Mouse (Mus musculus) limb, embryonic 14.5 days (tissue): ENCODE data around the gene Ncdn. TPM values are rescaled to one million over a fixed set of nuclear protein-coding genes. Genes with fewer than 3 reads are reported as not detected.
A peak's percentile ranks its signal among the peaks of the same experiment; 100 is the strongest.

ENCODE experiments used
- ATAC-seq: fragments of 200-750 bp; cut with Nextera tagmentation; 2 replicates; pipeline ENCODE4 v1.8.0; 2017; ENCODE audit warnings: low read depth, moderate number of reproducible peaks, moderate TSS enrichment; ENCODE audit not compliant: low FRiP score
- DNase-seq: peaks from one replicate; pipeline ENCODE4 v3.0.0-alpha.2; 2015; ENCODE audit warnings: low spot score
- H3K27ac ChIP-seq: fragments of 300-500 bp; sonication (generic); replicated peaks from 2 replicates; pipeline ENCODE4 v1.5.1; 2014; ENCODE audit warnings: low read depth, mild to moderate bottlenecking, low read length, moderate library complexity, mixed read lengths
- H3K27me3 ChIP-seq: fragments of 300-500 bp; sonication (generic); 2 replicates; pipeline ENCODE4 v1.6.1; 2014; ENCODE audit warnings: low read length, mixed read lengths; ENCODE audit not compliant: control insufficient read depth, insufficient read depth
- H3K36me3 ChIP-seq: fragments of 300-500 bp; sonication (generic); 2 replicates; pipeline ENCODE4 v1.6.1; 2014; ENCODE audit warnings: mild to moderate bottlenecking, low read length, moderate library complexity, mixed read lengths; ENCODE audit not compliant: control insufficient read depth, insufficient read depth
- H3K4me1 ChIP-seq: fragments of 300-500 bp; sonication (generic); 2 replicates; pipeline ENCODE4 v1.6.1; 2014; ENCODE audit warnings: antibody characterized with exemption, low read length, mixed read lengths; ENCODE audit not compliant: control insufficient read depth, insufficient read depth
- H3K4me2 ChIP-seq: fragments of 300-500 bp; sonication (generic); replicated peaks from 2 replicates; pipeline ENCODE4 v1.6.1; 2014; ENCODE audit warnings: low read depth, mild to moderate bottlenecking, low read length, moderate library complexity; ENCODE audit not compliant: severe bottlenecking
- H3K4me3 ChIP-seq: fragments of 300-500 bp; sonication (generic); replicated peaks from 2 replicates; pipeline ENCODE4 v1.5.1; 2014; ENCODE audit warnings: low read length
- H3K9ac ChIP-seq: fragments of 300-500 bp; sonication (generic); 2 replicates; pipeline ENCODE4 v1.6.1; 2014; ENCODE audit warnings: mild to moderate bottlenecking, low read depth, low read length, moderate library complexity; ENCODE audit not compliant: severe bottlenecking
- H3K9me3 ChIP-seq: fragments of 300-500 bp; sonication (generic); 2 replicates; pipeline ENCODE4 v1.6.1; 2016; ENCODE audit warnings: low read length; ENCODE audit not compliant: control insufficient read depth
- POLR2A ChIP-seq: fragments of 200-500 bp; IDR thresholded peaks from 2 replicates; pipeline ENCODE4 v1.8.0; 2012; ENCODE audit warnings: inconsistent platforms, mild to moderate bottlenecking, moderate library complexity, borderline replicate concordance; ENCODE audit not compliant: insufficient read depth, insufficient read length; ENCODE audit errors: extremely low read depth
- WGBS: fragments of 180-500 bp; shearing (Covaris S2); extraction: QIAGEN DNeasy Blood & Tissue Kit; methylation state at CpG from one replicate; pipeline ENCODE4 v1.1.7; 2014; 5-methylcytosine and 5-hydroxymethylcytosine counted together
- polyA plus RNA-seq, 2 experiments: library from polyadenylated mRNA; depleted of rRNA in 1 of 2; stranded (reverse) in 1 of 2; unstranded in 1 of 2; fragments of >200 nt; fragmentation: Nextera tagmentation in 1 of 2; extraction: Ambion mirVana in 1 of 2; gene quantifications; 2 replicates each; pipeline versions ENCODE4 v1.2.1 to v1.2.3; 2012 to 2014

Ncdn gene
- polyA plus RNA-seq, 2 experiments, result 29.1 to 39.0 TPM

- no peak for ATAC-seq
- H3K9me3 ChIP-seq, result no peaks in the 10 kb centered on the region
- TF ChIP-seq POLR2A, result no peak
- no peak overlapping the region for H3K27ac ChIP-seq
- peak overlapping the region; percentile 99 for H3K4me2 ChIP-seq
- H3K36me3 ChIP-seq, result peaks cover 25% of the 10 kb centered on the region
- DNase-seq, result no peak
- peak overlapping the region; percentile 75 for H3K9ac ChIP-seq
- H3K4me1 ChIP-seq, result peaks cover 23% of the 10 kb centered on the region
- WGBS, result 7% methylated on average over 13 of the region's 13 CpGs
- peak overlapping the region; percentile 67 for H3K4me3 ChIP-seq
- H3K27me3 ChIP-seq, result no peaks in the 10 kb centered on the region
Observed at GRCm38 (mm10) chr4:126752024-126752607, 1.1 kb downstream of the Ncdn start.

- Histone ChIP-seq H3K9me3 (no peaks in the 10 kb centered on the region), H3K4me1 (peaks cover 23% of the 10 kb centered on the region), H3K4me2 (peak overlapping the region; percentile 99), H3K4me3 (peak overlapping the region; percentile 67), H3K9ac (no peak overlapping the region), H3K27me3 (no peaks in the 10 kb centered on the region), H3K27ac (no peak overlapping the region), H3K36me3 (peaks cover 31% of the 10 kb centered on the region)
- TF ChIP-seq POLR2A, result no peak
- WGBS, result 53% methylated on average over 10 of the region's 10 CpGs
- DNase-seq (no peak), ATAC-seq (no peak)
Observed at GRCm38 (mm10) chr4:126751556-126752023, 1.6 kb downstream of the Ncdn start.

GRCm38 (mm10) chr4:126750863-126751555 lies 2.2 kb downstream of the Ncdn start:
- TF ChIP-seq POLR2A, result no peak
- H3K4me2 ChIP-seq, result no peak overlapping the region
- no peak overlapping the region for H3K9ac ChIP-seq
- H3K4me3 ChIP-seq, result no peak overlapping the region
- 78% methylated on average over 8 of the region's 8 CpGs for WGBS
- H3K36me3 ChIP-seq, result peaks cover 37% of the 10 kb centered on the region
- H3K27me3 ChIP-seq, result no peaks in the 10 kb centered on the region
- ATAC-seq (no peak), DNase-seq (no peak)
- H3K27ac ChIP-seq, result no peak overlapping the region
- no peaks in the 10 kb centered on the region for H3K9me3 ChIP-seq
- H3K4me1 ChIP-seq, result peaks cover 23% of the 10 kb centered on the region

GRCm38 (mm10) chr4:126750046-126750683 lies 3.1 kb downstream of the Ncdn start:
- Histone ChIP-seq H3K27me3 (no peaks in the 10 kb centered on the region), H3K4me2 (no peak overlapping the region), H3K27ac (0 out of 2 replicates have a peak overlapping the region, but pooled peaks have one; percentile 26), H3K4me3 (no peak overlapping the region), H3K4me1 (peaks cover 23% of the 10 kb centered on the region), H3K9me3 (no peaks in the 10 kb centered on the region), H3K9ac (no peak overlapping the region), H3K36me3 (peaks cover 45% of the 10 kb centered on the region)
- ATAC-seq (no peak), DNase-seq (no peak)
- no peak for TF ChIP-seq POLR2A
- WGBS, result 82% methylated on average over 26 of the region's 26 CpGs

- Histone ChIP-seq H3K36me3 (peaks cover 51% of the 10 kb centered on the region), H3K4me1 (peaks cover 20% of the 10 kb centered on the region), H3K4me2 (no peak overlapping the region), H3K9me3 (no peaks in the 10 kb centered on the region), H3K27me3 (no peaks in the 10 kb centered on the region), H3K27ac (0 out of 2 replicates have a peak overlapping the region, but pooled peaks have one; percentile 26), H3K9ac (no peak overlapping the region), H3K4me3 (no peak overlapping the region)
- DNase-seq, result no peak
- TF ChIP-seq POLR2A, result no peak
- no peak for ATAC-seq
- WGBS, result 85% methylated on average over 11 of the region's 11 CpGs
Observed at GRCm38 (mm10) chr4:126749553-126749952, 3.7 kb downstream of the Ncdn start.
